Mouse (Mus musculus): ENCODE measurements around the gene Pcbp2. TPM values are rescaled to one million over a fixed set of nuclear protein-coding genes. Genes with fewer than 3 reads are reported as not detected.

Gene Pcbp2
- polyA plus RNA-seq, 1 experiment from 2014 or later: 221 TPM

GRCm38 (mm10) chr15:102450928-102451327 lies 19.4 kb upstream of the Pcbp2 start:
- WGBS: 38% methylated on average over 7 of the region's 7 CpGs
- H3K27ac ChIP-seq: no peak overlapping the region
- ATAC-seq (ENCODE audit: insufficient number of reproducible peaks, low FRiP score, low TSS enrichment, low read depth): no peak
- H3K9me3 ChIP-seq: no peaks in the 10 kb centered on the region
- H3K27me3 ChIP-seq: no peaks in the 10 kb centered on the region
- no peak overlapping the region for H3K9ac ChIP-seq
- H3K4me2 ChIP-seq: no peak overlapping the region
- no peaks in the 10 kb centered on the region for H3K36me3 ChIP-seq
- H3K4me1 ChIP-seq: no peaks in the 10 kb centered on the region
- no peak overlapping the region for H3K4me3 ChIP-seq

- Histone ChIP-seq H3K4me2 (no peak overlapping the region), H3K9me3 (no peaks in the 10 kb centered on the region), H3K27me3 (no peaks in the 10 kb centered on the region), H3K4me3 (no peak overlapping the region), H3K4me1 (no peaks in the 10 kb centered on the region), H3K9ac (no peak overlapping the region), H3K36me3 (no peaks in the 10 kb centered on the region), H3K27ac (no peak overlapping the region)
- no peak for ATAC-seq (ENCODE audit: insufficient number of reproducible peaks, low FRiP score, low TSS enrichment, low read depth)
- WGBS: 78% methylated on average over 26 of the region's 26 CpGs
Measured at GRCm38 (mm10) chr15:102451666-102452430, 18.5 kb upstream of the Pcbp2 start.

GRCm38 (mm10) chr15:102455993-102456392 lies 14.3 kb upstream of the Pcbp2 start:
- H3K27me3 ChIP-seq: no peaks in the 10 kb centered on the region
- H3K4me2 ChIP-seq: no peak overlapping the region
- H3K9me3 ChIP-seq: no peaks in the 10 kb centered on the region
- no peaks in the 10 kb centered on the region for H3K36me3 ChIP-seq
- no peak overlapping the region for H3K9ac ChIP-seq
- peaks cover 12% of the 10 kb centered on the region for H3K4me1 ChIP-seq
- H3K27ac ChIP-seq: no peak overlapping the region
- no peak overlapping the region for H3K4me3 ChIP-seq
- ATAC-seq (ENCODE audit: insufficient number of reproducible peaks, low FRiP score, low TSS enrichment, low read depth): no peak
- 36% methylated on average over 6 of the region's 6 CpGs for WGBS

- 82% methylated on average over 5 of the region's 5 CpGs for WGBS
- Histone ChIP-seq H3K4me3 (peak overlapping the region; percentile 44), H3K27me3 (no peaks in the 10 kb centered on the region), H3K9ac (no peak overlapping the region), H3K9me3 (no peaks in the 10 kb centered on the region), H3K4me2 (peak overlapping the region; percentile 55), H3K36me3 (0 out of 2 replicates have a peak, but pooled peaks cover 5% of the 10 kb centered on the region), H3K27ac (no peak overlapping the region), H3K4me1 (peaks cover 12% of the 10 kb centered on the region)
- ATAC-seq (ENCODE audit: insufficient number of reproducible peaks, low FRiP score, low TSS enrichment, low read depth): no peak
Measured at GRCm38 (mm10) chr15:102458050-102458736, 12.1 kb upstream of the Pcbp2 start.

- H3K36me3 ChIP-seq: 0 out of 2 replicates have a peak, but pooled peaks cover 5% of the 10 kb centered on the region
- H3K9me3 ChIP-seq: no peaks in the 10 kb centered on the region
- no peaks in the 10 kb centered on the region for H3K27me3 ChIP-seq
- ATAC-seq (ENCODE audit: insufficient number of reproducible peaks, low FRiP score, low TSS enrichment, low read depth): peak; percentile 49; the same call in 1 of the 2 replicates
- peak within 1 kb of the TSS; percentile 44 for H3K4me3 ChIP-seq
- H3K4me1 ChIP-seq: peaks cover 12% of the 10 kb centered on the region
- WGBS: 0% methylated on average over 19 of the region's 19 CpGs
- H3K27ac ChIP-seq: no peak within 1 kb of the TSS
- no peak within 1 kb of the TSS for H3K9ac ChIP-seq
- peak within 1 kb of the TSS; percentile 55 for H3K4me2 ChIP-seq
Measured at GRCm38 (mm10) chr15:102458904-102459317, 11.4 kb upstream of the Pcbp2 start, which contains the start of gene Prr13. Prr13 (plus strand) TSS chr15:102459028.

GRCm38 (mm10) chr15:102459381-102459780 lies 11.0 kb upstream of the Pcbp2 start:
- ATAC-seq (ENCODE audit: insufficient number of reproducible peaks, low FRiP score, low TSS enrichment, low read depth): no peak
- WGBS: 33% methylated on average over 6 of the region's 6 CpGs

GRCm38 (mm10) chr15:102459847-102460246 lies 10.5 kb upstream of the Pcbp2 start:
- no peak overlapping the region for H3K9ac ChIP-seq
- peak overlapping the region; percentile 44; the same call in 1 of the 2 replicates for H3K4me3 ChIP-seq

More at GRCm38 (mm10) chr15:102459381-102459780, 11.0 kb upstream of the Pcbp2 start:
- Histone ChIP-seq H3K9me3 (no peaks in the 10 kb centered on the region), H3K27ac (no peak overlapping the region), H3K4me3 (peak overlapping the region; percentile 44), H3K36me3 (0 out of 2 replicates have a peak, but pooled peaks cover 5% of the 10 kb centered on the region), H3K27me3 (no peaks in the 10 kb centered on the region), H3K4me2 (peak overlapping the region; percentile 55), H3K4me1 (peaks cover 12% of the 10 kb centered on the region), H3K9ac (no peak overlapping the region)

GRCm38 (mm10) chr15:102460409-102460808 lies 9.9 kb upstream of the Pcbp2 start:
- no peak for ATAC-seq (ENCODE audit: insufficient number of reproducible peaks, low FRiP score, low TSS enrichment, low read depth)
- no peak overlapping the region for H3K27ac ChIP-seq
- 83% methylated on average over 12 of the region's 12 CpGs for WGBS
- no peaks in the 10 kb centered on the region for H3K9me3 ChIP-seq
- H3K4me2 ChIP-seq: no peak overlapping the region
- no peaks in the 10 kb centered on the region for H3K27me3 ChIP-seq
- no peak overlapping the region for H3K4me3 ChIP-seq
- H3K36me3 ChIP-seq: 0 out of 2 replicates have a peak, but pooled peaks cover 5% of the 10 kb centered on the region
- H3K4me1 ChIP-seq: peaks cover 12% of the 10 kb centered on the region
- H3K9ac ChIP-seq: no peak overlapping the region

More at GRCm38 (mm10) chr15:102459847-102460246, 10.5 kb upstream of the Pcbp2 start:
- no peak for ATAC-seq (ENCODE audit: insufficient number of reproducible peaks, low FRiP score, low TSS enrichment, low read depth)
- Histone ChIP-seq H3K27ac (no peak overlapping the region), H3K4me2 (peak overlapping the region; percentile 55), H3K9me3 (no peaks in the 10 kb centered on the region), H3K36me3 (0 out of 2 replicates have a peak, but pooled peaks cover 5% of the 10 kb centered on the region), H3K4me1 (peaks cover 12% of the 10 kb centered on the region), H3K27me3 (no peaks in the 10 kb centered on the region)
- WGBS: 58% methylated on average over 5 of the region's 5 CpGs

- no peak overlapping the region for H3K27ac ChIP-seq
- H3K4me2 ChIP-seq: no peak overlapping the region
- no peak overlapping the region for H3K4me3 ChIP-seq
- H3K9me3 ChIP-seq: no peaks in the 10 kb centered on the region
- 0 out of 2 replicates have a peak, but pooled peaks cover 5% of the 10 kb centered on the region for H3K36me3 ChIP-seq
- no peak for ATAC-seq (ENCODE audit: insufficient number of reproducible peaks, low FRiP score, low TSS enrichment, low read depth)
- WGBS: 65% methylated on average over 4 of the region's 4 CpGs
- peaks cover 12% of the 10 kb centered on the region for H3K4me1 ChIP-seq
- no peak overlapping the region for H3K9ac ChIP-seq
- H3K27me3 ChIP-seq: no peaks in the 10 kb centered on the region
Measured at GRCm38 (mm10) chr15:102460971-102461370, 9.4 kb upstream of the Pcbp2 start.

GRCm38 (mm10) chr15:102461430-102462075 lies 8.8 kb upstream of the Pcbp2 start:
- Histone ChIP-seq H3K4me2 (no peak overlapping the region), H3K9ac (no peak overlapping the region), H3K4me3 (no peak overlapping the region), H3K4me1 (peaks cover 12% of the 10 kb centered on the region), H3K27me3 (no peaks in the 10 kb centered on the region), H3K27ac (no peak overlapping the region), H3K9me3 (no peaks in the 10 kb centered on the region), H3K36me3 (0 out of 2 replicates have a peak, but pooled peaks cover 5% of the 10 kb centered on the region)
- no peak for ATAC-seq (ENCODE audit: insufficient number of reproducible peaks, low FRiP score, low TSS enrichment, low read depth)
- 78% methylated on average over 9 of the region's 9 CpGs for WGBS

- Histone ChIP-seq H3K36me3 (0 out of 2 replicates have a peak, but pooled peaks cover 5% of the 10 kb centered on the region), H3K27ac (no peak overlapping the region), H3K4me1 (peaks cover 12% of the 10 kb centered on the region), H3K9me3 (no peaks in the 10 kb centered on the region), H3K4me2 (no peak overlapping the region), H3K4me3 (no peak overlapping the region), H3K27me3 (no peaks in the 10 kb centered on the region), H3K9ac (no peak overlapping the region)
- ATAC-seq (ENCODE audit: insufficient number of reproducible peaks, low FRiP score, low TSS enrichment, low read depth): no peak
Measured at GRCm38 (mm10) chr15:102463666-102464065, 6.7 kb upstream of the Pcbp2 start.
